Mouse (Mus musculus) induced T-regulatory cell, adult 2 months (primary cell): ENCODE results near the gene Tnfrsf18.
A peak's percentile ranks its signal among the peaks of the same experiment; 100 is the strongest.

Experiments
- DNase-seq: peaks from one replicate; pipeline ENCODE4 v3.0.0-alpha.2; 2012; ENCODE audit warnings: low read depth

The Tnfrsf18 gene

DNA sequence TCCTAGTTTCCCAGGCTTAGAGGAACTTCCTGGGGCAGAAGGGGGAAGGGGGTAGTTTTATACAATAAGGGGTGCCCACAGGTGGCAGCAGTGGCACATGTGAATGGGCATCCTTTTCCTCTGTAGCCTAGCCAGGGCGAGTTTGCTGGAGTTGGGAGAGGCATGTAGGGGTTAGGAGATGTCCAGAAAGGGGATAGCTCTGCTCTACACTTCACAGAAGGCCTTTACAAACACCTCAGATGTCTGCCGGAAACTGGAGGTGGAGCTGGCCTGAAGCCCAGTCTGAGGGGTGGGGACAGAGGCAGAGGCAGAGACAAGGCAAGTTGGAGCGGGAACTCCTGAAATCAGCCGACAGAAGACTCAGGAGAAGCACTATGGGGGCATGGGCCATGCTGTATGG is at the start of gene Tnfrsf18:
Gene Tnfrsf18, plus strand, starts transcription at position 152 of the 400 bp plus-strand sequence.
- peak; percentile 89 for DNase-seq

DNA sequence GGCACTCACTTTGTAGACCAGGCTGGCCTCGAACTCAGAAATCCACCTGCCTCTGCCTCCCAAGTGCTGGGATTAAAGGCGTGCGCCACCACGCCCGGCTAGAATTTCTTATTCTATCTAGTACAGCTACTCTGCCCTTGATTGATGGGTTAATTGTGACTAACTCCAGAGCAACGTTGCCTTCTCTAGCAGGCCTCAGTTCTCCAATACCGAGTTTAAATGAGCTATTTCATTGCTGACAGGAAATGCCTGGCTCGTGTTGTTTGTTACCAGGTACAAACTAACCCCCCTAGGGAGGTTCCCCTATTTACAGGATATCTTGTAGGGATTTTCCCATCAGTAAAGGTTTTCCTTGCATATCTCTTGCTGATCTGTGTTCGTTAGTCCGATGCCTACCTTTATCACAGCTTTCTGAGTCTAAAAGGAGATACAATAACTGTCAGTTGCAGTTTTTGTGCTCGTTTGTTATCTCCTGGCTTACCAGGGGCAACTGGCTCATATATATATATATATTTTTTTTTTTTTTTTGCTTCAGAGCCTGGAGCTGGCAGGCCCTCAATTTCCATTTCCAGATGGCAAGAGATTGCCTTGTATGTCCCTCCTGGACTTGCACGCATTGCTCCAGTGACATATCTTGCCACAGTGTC is 44.4 kb upstream of the Tnfrsf18 start:
- DNase-seq, result no peak

DNA sequence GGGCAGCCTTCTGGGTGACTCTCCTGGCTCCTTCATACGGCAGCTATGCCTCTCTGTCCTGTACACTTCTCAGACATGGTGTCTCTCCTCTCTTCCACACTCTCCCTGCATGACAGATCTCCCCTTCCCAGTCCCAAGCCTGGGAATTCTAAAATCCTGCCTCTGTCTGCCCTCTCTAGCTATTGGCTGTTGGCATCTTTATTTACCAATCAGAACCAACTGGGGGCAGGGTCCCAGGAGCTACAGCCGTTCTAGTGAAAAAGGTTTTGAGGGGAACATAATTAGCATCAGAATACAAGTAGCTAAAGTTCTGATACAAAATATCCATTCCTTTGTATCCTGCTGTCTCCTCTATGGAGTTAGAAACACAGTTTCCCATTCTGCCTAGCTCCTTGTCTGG is 42.2 kb upstream of the Tnfrsf18 start:
- no peak for DNase-seq

DNA sequence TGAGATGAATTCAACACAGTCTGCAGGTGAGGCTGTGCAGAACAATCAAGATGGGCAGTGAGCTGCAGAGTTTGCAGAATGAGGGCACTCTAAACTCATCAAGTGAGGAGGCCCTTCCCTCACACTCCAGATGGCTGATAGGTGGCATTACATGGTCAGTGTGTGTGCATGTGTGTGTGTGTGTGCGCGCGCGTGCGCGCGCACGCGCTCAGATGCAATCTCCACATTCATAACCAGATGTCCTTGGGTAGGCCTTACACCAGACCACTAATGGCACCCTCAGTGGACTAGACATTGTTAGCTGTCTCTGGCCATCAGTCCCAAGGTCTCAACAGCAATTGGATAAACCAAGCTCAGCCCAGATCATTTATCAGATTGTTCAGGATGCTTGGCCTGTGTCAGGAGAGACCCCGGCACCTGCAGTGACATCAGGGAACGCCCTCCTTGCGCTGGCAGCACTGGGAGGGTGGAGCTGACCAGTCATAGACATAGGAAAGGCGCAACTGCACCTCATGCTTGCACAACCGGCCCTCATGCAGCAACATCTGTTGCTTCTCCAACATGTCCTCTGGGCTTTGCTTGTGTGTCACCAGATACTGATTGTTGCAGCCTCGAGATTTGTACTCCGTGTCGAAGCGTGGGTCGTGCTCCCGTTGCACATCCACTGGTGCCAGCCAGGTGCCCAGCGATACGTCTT is 34.6 kb upstream of the Tnfrsf18 start:
- DNase-seq, result peak; percentile 29

DNA sequence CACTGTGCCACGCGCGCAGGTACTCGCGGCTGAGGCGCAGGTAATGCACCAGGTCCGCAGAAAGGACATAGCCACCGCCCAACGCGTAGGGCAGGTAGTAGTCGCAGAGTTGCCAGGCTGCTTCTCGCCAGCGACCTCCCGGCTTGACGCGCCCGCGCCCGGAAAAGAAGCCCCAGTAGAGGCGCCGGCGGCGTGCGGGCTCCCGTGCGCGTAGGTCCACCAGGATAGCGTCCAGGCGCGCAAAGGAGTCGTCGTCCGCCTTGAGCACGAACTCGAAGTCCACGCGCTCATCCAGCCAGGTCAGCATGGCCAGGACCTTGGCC is 34.1 kb upstream of the Tnfrsf18 start:
- DNase-seq, result no peak

DNA sequence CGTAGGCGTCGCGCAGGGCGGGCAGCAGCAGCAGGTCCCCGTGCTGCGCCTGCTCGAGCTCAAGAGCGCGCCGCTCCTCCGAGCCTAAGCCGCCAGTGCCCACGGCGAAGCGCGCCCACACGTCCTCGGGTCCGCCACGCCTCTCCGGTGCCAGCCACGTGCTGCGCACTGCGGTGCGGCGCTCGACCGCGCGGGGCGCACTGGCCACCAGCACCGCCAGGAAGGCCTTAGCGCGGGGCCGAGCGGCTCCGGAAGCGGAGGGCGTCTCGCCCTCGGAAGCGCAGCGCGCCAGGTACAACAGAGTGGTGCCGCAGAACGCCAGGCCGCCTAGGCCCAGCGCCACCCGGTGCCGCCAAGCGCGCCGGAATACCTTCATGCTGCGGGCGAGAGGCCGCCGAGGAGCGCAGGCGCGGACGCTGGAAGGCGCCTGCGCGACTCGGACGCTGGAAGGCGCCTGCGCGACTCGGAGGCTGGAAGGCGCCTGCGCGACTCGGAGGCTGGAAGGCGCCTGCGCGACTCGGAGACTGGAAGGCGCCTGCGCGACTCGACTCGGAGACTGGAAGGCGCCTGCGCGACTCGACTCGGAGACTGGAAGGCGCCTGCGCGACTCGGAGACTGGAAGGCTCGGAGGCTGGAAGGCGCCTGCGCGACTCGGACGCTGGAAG is 33.6 kb upstream of the Tnfrsf18 start, which contains the start of the genes B3galt6 and Sdf4:
Gene B3galt6, minus strand, starts transcription at position 409 of the 665 bp plus-strand sequence.
Gene Sdf4, plus strand, starts transcription at position 632 of the 665 bp plus-strand sequence.
- peak; percentile 93 for DNase-seq

DNA sequence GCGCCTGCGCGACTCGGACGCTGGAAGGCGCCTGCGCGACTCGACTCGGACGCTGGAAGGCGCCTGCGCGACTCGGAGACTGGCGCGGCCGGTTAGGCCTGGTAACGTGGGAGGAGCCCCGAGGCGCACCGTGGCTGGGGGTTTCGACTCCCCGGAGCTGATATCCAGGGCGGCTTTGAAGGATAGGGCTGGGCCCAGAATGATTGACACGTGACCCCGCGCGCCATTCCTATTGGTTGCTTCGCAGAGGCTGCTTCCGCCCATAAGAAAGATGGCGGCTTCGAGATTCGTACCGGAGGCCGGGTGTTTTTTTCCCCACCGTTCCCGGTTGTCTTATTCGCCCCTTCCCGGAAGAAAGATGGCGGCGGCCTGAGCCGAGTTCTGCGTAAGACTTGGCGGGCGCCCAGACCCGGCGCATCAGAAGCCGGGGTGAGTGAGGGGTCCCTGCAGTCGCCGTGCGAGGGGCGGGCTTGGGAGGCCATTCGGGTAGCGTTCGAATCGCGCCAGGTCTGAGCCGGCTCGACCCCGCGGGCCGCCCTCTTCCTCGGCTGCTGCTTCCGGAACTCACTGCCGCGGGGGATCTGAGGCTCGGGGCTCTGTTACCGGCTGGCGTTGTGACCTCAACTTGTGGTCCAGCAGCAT is 32.9 kb upstream of the Tnfrsf18 start:
- DNase-seq, result peak; percentile 99

DNA sequence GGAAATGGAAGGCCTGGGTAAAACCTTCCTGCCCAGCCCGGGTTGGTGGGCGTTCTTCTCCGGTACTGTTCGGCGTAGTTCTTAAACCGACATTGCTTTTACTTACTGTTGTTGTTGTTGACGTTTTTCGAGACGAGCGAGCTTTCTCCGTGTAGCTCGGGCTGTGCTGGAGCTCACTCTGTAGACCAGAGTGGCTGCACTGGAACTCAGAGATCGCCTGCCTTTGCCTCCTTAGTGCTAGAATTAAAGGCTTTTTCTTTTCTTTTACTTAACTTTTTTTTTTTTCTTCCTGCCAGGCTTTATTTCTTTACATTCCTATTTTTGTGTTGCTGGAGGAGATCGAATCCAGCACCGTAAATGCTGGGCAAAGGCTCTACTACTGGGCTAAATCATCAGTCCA is 32.4 kb upstream of the Tnfrsf18 start:
- no peak for DNase-seq

DNA sequence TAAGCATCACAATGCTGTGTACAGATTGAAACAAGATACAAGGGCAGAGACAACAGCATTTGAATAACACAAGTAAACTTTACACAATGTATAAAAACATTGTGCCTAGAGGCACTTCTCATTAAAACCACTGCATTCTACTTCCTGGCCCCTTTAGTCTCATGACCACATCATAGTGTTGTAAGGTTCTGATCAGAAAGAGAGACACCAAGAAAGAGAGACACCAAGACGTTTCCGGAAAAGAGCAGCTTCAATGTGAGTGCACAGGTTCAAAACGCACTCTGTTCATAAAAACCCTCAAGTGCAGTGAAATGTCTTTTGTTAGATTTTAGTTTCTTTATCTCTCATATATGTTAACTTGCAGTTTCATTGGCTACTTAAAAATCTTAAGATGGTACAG is 21.9 kb upstream of the Tnfrsf18 start:
- DNase-seq, result peak; percentile 82

DNA sequence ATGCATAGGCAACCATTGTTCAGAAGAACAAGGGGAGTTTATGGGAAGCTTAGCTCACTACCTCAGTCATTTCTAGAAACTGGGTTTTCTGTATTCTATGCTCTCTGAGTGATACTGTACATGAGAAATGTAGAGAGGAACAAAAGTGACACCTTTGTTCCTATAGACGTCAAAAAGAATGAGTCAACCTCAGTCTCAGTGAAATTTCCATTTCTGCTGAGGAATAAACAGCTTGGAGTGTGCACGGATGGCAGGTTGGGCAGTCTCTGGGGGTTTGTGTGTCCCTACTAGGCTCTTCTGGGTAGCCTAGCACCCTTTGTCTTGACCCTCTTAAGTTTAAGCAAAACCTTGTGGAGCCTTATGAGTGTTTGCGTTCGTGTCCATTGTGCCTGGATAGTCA is 17.6 kb upstream of the Tnfrsf18 start:
- peak; percentile 88 for DNase-seq

DNA sequence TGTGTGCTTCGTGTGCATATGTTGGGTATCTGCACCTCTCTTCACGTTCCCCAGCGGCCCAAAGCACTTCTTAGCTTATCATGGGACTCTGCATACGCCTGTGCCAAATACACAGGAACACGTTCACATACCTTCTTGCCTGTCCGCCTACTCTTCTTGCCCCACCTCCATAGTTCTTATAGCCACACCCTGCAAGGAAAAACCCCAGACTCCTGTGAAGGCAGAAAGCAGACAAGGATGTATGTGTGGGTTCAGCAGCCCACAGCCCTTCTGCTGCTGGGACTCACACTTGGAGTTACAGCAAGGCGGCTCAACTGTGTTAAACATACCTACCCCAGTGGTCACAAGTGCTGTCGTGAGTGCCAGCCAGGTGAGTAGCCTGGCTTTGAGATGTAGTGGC is 12.3 kb upstream of the Tnfrsf18 start, which contains the start of gene Tnfrsf4:
Gene Tnfrsf4, plus strand, starts transcription at position 207 of the 400 bp plus-strand sequence.
- peak; percentile 94 for DNase-seq

DNA sequence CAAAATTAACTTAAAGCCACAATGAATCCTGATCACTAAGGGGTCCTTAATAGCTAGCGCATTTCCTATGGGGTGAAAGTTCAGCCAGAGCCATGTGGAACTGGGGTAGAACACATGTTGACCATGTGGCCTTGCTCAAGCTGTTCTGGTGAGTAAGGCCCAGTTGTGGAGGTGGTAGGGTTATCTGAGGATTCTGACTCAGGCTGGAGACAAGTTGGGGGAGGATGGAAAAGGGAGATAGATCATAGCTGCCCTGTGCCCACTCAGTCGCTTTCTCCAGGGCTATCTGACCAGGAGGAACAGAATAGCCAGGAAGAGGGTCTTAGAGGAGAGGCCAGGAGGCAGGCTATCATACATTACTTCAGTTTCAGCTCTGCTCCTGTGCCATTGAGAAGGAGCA is 11.5 kb upstream of the Tnfrsf18 start:
- peak; percentile 61 for DNase-seq

DNA sequence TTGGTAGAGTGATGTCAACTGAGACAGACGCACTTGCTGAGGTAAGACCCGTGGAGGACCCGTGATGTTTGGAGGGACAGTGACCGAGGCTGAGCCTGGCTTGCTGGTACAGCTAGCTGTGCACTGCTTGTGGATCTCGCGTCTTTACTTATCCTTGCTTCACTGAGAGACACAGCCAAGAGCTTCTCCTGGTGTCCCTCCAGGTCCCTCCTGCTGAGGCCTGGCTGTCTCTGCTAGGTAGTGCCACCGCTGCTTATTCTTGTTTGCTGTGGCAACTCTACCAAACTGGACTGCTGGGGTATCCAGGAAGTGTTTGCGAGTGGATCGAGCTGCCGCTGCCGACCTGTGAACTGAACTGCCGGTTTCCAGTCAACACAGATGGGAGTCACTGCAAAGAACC is 6.2 kb upstream of the Tnfrsf18 start:
- peak; percentile 63 for DNase-seq

DNA sequence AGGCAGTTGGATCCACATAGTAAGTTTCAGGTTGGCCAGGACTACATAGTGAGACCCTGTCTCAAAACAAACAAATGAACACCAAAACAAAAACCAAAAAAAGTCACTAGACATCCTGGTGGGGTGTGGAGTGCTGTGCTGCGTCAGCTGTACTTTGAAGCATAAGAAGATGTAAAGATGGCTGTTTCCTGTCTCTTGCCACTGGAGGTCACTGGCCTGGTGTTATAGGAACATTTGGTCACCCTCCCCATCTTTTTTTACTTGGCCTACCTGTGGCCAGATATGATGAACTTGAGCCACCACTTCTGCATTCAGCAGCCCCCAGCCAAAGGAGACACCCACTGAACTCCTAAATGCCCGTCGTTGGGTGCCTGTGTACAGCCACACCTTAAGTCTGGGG is 4.6 kb upstream of the Tnfrsf18 start:
- peak; percentile 89 for DNase-seq

DNA sequence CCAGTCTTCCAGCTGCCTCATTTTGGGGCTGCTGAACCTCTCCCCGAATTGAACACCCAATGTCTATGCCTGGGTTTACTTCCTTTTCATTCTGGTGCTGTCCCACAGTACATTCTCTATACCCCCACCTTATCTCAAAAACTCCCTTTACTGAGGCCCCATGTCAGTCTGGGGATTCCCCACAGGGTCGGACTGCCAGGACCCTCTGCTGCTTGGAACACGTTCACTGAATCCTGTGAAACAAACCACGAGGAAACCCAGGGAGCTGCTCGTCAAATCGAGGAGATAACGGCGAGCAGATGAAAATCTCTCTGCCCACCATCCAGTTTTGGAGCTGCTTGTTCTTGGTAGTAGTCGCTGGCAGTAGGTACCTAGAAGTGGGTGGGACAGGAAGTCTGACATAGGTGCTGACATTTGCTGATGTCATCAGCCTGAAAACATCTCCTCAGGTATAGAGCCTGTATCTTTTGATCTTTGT is 4.0 kb upstream of the Tnfrsf18 start:
- peak; percentile 97 for DNase-seq

DNA sequence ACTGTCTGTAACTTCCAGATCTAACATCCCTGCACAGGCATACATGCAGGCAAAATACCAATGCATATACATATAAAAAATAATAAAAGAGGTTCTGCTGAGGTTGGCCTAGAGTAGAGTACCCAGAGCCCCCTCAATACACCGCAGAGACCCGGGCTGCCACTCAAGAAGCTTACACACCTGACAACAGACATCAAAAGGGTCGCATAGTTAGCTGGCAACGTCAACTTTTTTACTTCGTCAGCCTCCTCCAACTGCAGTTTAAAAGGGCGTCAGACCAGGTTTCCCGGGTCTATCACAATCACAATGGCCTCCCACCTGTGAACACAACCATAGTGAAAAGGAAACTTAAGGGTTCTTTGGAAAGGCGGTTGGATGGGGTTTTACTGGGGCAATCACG is 2.4 kb upstream of the Tnfrsf18 start:
- peak; percentile 74 for DNase-seq

DNA sequence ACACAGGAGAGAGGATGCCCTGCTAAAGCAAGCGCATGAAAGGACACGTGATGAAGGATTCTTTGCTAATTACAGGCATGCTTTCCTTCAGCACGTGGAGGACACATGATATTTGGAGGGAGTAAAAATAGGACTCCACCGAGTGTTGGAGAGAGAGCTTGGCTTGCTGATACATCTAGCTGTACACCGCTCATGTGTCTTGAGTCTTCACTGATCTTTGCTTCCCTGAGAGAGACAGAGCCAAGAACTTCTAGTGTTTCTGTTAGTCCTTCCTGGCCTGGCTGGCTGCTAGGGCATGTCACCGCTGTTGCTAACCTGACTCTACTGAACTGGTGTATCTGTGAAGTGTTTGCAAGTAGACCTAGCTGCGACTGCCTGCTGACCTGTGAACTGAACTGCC is 1.8 kb upstream of the Tnfrsf18 start:
- peak; percentile 63 for DNase-seq

DNA sequence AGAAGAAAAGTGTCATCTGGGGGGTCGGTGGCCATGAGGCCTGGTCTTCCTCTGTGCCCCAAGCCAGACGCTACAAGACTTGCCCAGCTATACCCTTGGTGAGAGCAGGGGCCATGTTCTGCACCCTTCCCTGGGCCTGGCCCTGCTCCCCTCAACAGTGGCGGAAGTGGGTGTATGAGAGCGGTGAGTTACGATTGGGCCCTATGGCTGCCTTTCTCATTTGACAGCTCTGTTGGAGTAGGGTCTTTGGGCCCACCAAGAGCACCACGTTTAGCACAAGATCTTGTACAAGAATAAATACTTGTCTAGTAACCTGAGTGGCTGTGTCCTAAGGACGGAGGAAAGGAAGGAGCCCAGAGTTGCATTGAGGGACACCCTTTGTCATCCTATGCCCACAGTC is 2.6 kb downstream of the Tnfrsf18 start:
- DNase-seq, result peak; percentile 78

DNA sequence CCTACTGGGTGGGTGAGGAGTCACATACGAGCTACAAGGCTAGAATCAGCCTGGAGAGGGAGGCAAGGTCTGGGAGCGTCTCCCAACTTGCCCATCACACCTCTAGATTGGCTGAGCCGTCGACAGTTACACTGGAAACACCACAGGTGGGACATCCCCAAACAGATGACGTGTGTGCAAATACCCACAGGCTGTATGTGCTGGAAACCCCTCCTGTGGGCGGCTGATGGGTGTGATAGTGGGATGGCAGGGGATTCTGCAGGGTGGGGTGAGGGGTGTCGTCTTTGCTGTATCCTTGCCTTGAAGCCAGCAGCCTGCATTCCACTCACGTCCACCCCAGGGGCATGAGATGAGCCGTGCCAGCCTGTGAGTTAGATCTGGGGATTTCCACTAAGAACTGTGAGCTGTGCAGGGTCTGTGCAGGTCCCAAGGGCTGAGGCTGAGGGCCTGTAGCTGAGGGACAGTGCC is 4.7 kb downstream of the Tnfrsf18 start:
- DNase-seq, result peak; percentile 92

DNA sequence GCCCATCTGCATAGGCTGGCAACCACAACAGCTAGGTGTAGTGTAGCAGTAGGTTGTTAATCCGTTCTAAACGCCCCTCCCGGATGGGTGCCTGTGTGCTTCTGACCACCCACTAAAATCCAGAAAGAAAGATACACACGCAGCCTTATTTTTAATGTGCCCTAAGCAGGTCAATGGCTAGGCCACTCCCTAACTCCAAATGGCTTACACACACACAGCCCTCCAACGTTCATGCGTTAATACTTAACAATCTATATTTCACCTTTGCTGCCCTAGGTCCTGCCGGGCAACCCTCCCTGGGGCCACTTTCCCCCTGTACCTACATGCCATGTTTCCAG is 5.3 kb downstream of the Tnfrsf18 start:
- no peak for DNase-seq

DNA sequence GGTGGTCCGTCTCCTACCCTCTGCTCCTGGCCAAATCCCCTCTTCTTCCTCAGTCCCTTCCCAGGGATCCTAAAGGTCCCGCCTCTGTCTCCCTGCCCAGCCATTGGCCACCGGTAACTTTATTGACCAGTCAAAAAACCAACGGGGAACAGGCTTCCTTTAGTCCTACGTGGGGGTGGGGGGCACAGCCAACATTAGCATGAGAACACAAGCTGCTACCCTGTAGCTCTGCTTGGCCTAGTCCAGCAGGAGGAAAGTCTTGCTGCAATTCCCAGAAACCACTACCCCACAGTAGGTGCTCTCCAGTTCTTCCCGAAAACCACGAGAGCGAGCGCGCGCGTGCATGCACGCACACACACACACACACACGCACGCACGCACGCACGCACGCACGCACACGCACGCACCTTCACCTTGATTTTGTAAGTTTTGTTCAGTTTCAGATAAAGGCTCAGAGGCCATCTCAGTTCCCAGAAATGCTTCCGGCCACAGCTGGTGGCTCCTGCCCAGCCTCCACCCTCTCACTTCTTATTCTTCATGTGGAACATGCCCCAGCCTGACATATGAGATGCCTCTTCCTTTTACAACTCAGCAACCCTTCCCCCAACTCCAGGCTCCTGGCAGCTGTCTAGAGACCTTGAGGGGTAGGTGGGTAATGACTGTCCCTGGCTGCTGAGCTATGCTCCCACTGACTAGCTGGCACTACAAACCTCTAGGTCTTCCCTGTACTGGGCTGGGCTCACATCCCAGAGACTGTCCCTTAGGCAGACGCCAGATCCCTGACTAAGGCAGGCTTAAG is 5.8 kb downstream of the Tnfrsf18 start:
- peak; percentile 91 for DNase-seq

DNA sequence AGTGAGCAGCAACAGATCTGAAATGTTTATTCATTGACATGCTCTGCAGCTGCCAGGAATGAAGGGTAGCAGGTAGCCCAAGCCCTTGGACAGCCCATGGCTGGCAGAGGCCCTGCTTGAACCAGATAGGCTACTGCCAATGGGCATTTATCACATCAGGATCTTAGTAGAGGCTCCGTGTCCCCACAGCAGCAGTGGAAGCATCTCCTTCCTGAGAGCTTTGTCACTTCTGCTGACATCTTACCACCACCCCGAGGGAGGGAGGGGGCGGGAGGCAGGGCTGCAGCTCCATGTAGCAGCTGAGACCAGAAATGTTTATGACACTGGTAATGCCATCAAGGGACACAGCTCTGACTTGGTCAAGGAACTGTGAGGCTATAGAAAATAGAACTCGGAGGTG is 6.9 kb downstream of the Tnfrsf18 start:
- DNase-seq, result peak; percentile 84
